Mouse (Mus musculus) heart, embryonic 13.5 days (tissue): ENCODE measurements around the gene Opn4. TPM values are rescaled to one million over a fixed set of nuclear protein-coding genes. Genes with fewer than 3 reads are reported as not detected.
A peak's percentile ranks its signal among the peaks of the same experiment; 100 is the strongest.

Experiments
- ATAC-seq: fragments of 200-750 bp; cut with Nextera tagmentation; 2 replicates; pipeline ENCODE4 v1.8.0; 2017; ENCODE audit warnings: moderate TSS enrichment; ENCODE audit not compliant: insufficient number of reproducible peaks, low FRiP score, low TSS enrichment; ENCODE audit errors: extremely low read depth
- H3K27ac ChIP-seq: fragments of 300-500 bp; sonication (generic); replicated peaks from 2 replicates; pipeline ENCODE4 v1.5.1; 2015; ENCODE audit warnings: moderate library complexity, mild to moderate bottlenecking, inconsistent platforms
- H3K27me3 ChIP-seq: fragments of 300-500 bp; sonication (generic); replicated peaks from 2 replicates; pipeline ENCODE4 v1.6.1; 2015; ENCODE audit warnings: mild to moderate bottlenecking, inconsistent platforms
- H3K36me3 ChIP-seq: fragments of 300-500 bp; sonication (generic); 2 replicates; pipeline ENCODE4 v1.6.1; 2015; ENCODE audit warnings: mild to moderate bottlenecking, inconsistent platforms
- H3K4me1 ChIP-seq: fragments of 300-500 bp; sonication (generic); 2 replicates; pipeline ENCODE4 v1.6.1; 2015; ENCODE audit warnings: inconsistent platforms
- H3K4me2 ChIP-seq: fragments of 300-500 bp; sonication (generic); 2 replicates; pipeline ENCODE4 v1.6.1; 2015; ENCODE audit warnings: inconsistent platforms, mild to moderate bottlenecking, moderate library complexity
- H3K4me3 ChIP-seq: fragments of 300-500 bp; sonication (generic); 2 replicates; pipeline ENCODE4 v1.5.1; 2015; ENCODE audit warnings: moderate library complexity, mild to moderate bottlenecking, inconsistent platforms
- H3K9ac ChIP-seq: fragments of 300-500 bp; sonication (generic); 2 replicates; pipeline ENCODE4 v1.6.1; 2015; ENCODE audit warnings: inconsistent platforms, mild to moderate bottlenecking, moderate library complexity
- H3K9me3 ChIP-seq: fragments of 300-500 bp; sonication (generic); 2 replicates; pipeline ENCODE4 v1.6.1; 2016; ENCODE audit warnings: inconsistent platforms
- WGBS: fragments of 180-500 bp; shearing (Covaris S2); methylation state at CpG from one replicate; pipeline ENCODE4 v1.1.7; 2015; ENCODE audit warnings: mixed read lengths; 5-methylcytosine and 5-hydroxymethylcytosine counted together
- polyA plus RNA-seq: library from polyadenylated mRNA; unstranded; fragments of >200 nt; fragmentation: Nextera tagmentation; extraction: Ambion mirVana; gene quantifications from 2 replicates; pipeline ENCODE4 v1.2.1, GENCODE M21; 2015

Gene Opn4
- polyA plus RNA-seq, 1 experiment from 2014 or later, result 5.8 TPM

DNA sequence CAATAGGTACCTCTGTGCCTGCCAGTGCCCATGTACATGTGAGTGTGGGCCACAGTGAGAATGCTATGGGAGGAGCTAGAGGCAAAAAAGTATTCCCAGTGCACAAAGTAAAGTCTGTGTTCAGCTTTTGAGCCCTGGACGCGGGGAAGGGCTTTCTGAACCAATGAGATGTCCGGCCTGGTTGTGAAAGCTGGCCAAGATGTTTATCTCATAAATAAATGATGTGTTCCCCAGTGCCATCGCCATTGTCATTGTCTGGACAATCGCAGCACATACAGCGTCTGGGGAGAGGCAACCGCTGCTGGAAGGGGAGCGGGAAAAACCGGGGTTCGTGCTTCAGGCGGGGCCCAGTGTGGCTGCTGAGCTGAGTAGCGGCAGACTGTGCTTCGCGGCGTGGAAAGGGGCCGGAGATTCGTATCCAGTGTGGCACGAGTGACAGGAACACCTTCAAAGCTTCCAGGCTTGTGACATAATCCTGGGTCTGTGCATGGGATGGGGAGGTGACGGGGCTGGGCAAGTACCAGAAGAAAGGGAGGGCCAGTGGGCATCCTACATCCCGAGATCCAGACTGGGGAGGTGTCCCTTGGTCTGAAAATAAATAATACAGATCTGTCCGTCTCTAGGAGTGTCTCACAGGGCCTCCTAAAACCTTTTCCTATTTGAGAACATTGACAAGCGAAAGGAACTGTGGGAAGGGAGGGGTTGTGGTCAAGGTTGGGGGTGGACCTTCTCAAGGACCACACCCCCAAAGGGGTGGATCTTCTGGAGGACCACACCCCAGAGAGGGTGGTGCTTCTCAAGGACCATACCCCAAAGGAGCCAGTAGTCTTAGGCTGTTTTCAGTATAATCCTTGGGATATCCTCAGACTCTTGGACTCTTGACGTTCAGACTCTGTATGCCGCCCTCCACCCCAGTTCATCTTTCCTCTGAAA lies 8.9 kb downstream of the Opn4 start:
- peak overlapping the region; percentile 96 for H3K27ac ChIP-seq
- peak overlapping the region; percentile 12; the same call in 1 of the 2 replicates for H3K4me3 ChIP-seq
- peak overlapping the region; percentile 57 for H3K4me2 ChIP-seq
- peaks cover 73% of the 10 kb centered on the region for H3K4me1 ChIP-seq
- H3K9ac ChIP-seq, result peak overlapping the region; percentile 68
- H3K9me3 ChIP-seq, result no peaks in the 10 kb centered on the region
- no peak for ATAC-seq
- 53% methylated on average over 24 of the region's 24 CpGs for WGBS
- H3K36me3 ChIP-seq, result peaks cover 4% of the 10 kb centered on the region; the same call in 1 of the 2 replicates
- H3K27me3 ChIP-seq, result no peaks in the 10 kb centered on the region

- 83% methylated on average over 5 of the region's 5 CpGs for WGBS
- H3K27me3 ChIP-seq, result no peaks in the 10 kb centered on the region
- no peak overlapping the region for H3K4me3 ChIP-seq
- H3K4me1 ChIP-seq, result peaks cover 73% of the 10 kb centered on the region
- H3K4me2 ChIP-seq, result no peak overlapping the region
- H3K27ac ChIP-seq, result peak overlapping the region; percentile 96
- no peaks in the 10 kb centered on the region for H3K9me3 ChIP-seq
- 0 out of 2 replicates have a peak overlapping the region, but pooled peaks have one; percentile 38 for H3K9ac ChIP-seq
- H3K36me3 ChIP-seq, result peaks cover 8% of the 10 kb centered on the region; the same call in 1 of the 2 replicates
- ATAC-seq, result no peak
Observed at GRCm38 (mm10) chr14:34590017-34590570, 9.8 kb downstream of the Opn4 start.

GRCm38 (mm10) chr14:34589185-34589713 lies 10.7 kb downstream of the Opn4 start:
- no peak for ATAC-seq
- H3K27ac ChIP-seq, result peak overlapping the region; percentile 96
- peak overlapping the region; percentile 81 for H3K4me2 ChIP-seq
- peaks cover 11% of the 10 kb centered on the region for H3K36me3 ChIP-seq
- no peaks in the 10 kb centered on the region for H3K9me3 ChIP-seq
- no peak overlapping the region; the same call in 1 of the 2 replicates for H3K4me3 ChIP-seq
- 82% methylated on average over 8 of the region's 8 CpGs for WGBS
- no peaks in the 10 kb centered on the region for H3K27me3 ChIP-seq
- peaks cover 74% of the 10 kb centered on the region for H3K4me1 ChIP-seq
- 0 out of 2 replicates have a peak overlapping the region, but pooled peaks have one; percentile 64 for H3K9ac ChIP-seq

DNA sequence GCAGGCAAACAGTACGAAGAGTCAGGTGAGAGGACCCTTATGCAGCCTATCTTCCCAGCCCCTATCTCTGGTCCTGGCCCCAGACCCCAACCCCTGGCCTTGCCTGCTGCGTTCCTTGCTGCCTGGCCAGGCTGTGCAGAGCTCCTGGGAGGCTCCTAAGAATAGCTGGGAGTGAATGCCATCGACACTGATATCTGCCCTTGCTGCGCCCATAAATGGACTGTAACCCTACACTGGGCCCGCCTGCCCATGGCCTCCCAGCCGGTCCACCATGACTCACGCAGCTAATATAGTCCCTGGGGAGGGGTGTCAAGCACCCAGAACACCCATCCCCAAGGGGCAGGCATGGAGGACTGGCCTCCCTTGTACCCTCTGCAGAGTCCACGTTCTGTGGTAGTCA lies 11.4 kb downstream of the Opn4 start, which contains the start of gene Ldb3:
Ldb3 (minus strand) TSS at position 185 of the 400 bp plus-strand sequence.
- peak; percentile 70; the same call in 1 of the 2 replicates for ATAC-seq
- Histone ChIP-seq H3K27ac (peak within 1 kb of the TSS; percentile 96), H3K36me3 (peaks cover 19% of the 10 kb centered on the region), H3K9ac (peak within 1 kb of the TSS; percentile 94), H3K4me3 (peak within 1 kb of the TSS; percentile 62), H3K4me1 (peaks cover 76% of the 10 kb centered on the region), H3K4me2 (peak within 1 kb of the TSS; percentile 81), H3K9me3 (no peaks in the 10 kb centered on the region), H3K27me3 (no peaks in the 10 kb centered on the region)
- WGBS, result 20% methylated on average over 8 of the region's 8 CpGs

- Histone ChIP-seq H3K4me2 (peak overlapping the region; percentile 81), H3K9me3 (no peaks in the 10 kb centered on the region), H3K4me3 (peak overlapping the region; percentile 62), H3K27ac (peak overlapping the region; percentile 96), H3K27me3 (no peaks in the 10 kb centered on the region), H3K9ac (peak overlapping the region; percentile 94), H3K36me3 (peaks cover 19% of the 10 kb centered on the region), H3K4me1 (peaks cover 76% of the 10 kb centered on the region)
- 31% methylated on average over 5 of the region's 5 CpGs for WGBS
- ATAC-seq, result no peak
Observed at GRCm38 (mm10) chr14:34588005-34588404, 11.9 kb downstream of the Opn4 start.

DNA sequence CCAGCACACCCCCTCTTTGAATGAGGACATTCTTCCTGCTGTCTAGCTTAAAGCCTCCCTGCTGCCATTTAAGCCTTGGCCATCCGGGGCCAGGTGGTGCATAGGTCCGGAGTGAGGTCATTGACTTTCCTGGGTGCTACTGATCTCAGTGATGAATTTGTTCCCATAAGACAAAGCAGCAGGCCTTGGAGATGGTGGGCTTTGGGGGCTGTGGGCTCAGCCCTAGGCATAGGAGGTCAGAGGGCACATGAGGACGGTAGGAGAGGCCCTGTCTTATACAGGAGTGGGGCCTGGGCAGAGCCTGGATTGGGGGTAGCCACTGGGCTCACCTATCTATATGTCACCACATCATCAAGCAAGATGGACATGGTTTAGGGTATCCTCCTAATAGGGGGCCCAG lies 13.1 kb downstream of the Opn4 start:
- peaks cover 76% of the 10 kb centered on the region for H3K4me1 ChIP-seq
- peak overlapping the region; percentile 81 for H3K4me2 ChIP-seq
- peak overlapping the region; percentile 94 for H3K9ac ChIP-seq
- peak overlapping the region; percentile 96 for H3K27ac ChIP-seq
- 31% methylated on average over 3 of the region's 3 CpGs for WGBS
- H3K36me3 ChIP-seq, result peaks cover 25% of the 10 kb centered on the region
- no peaks in the 10 kb centered on the region for H3K9me3 ChIP-seq
- ATAC-seq, result no peak
- no peaks in the 10 kb centered on the region for H3K27me3 ChIP-seq
- peak overlapping the region; percentile 62 for H3K4me3 ChIP-seq

GRCm38 (mm10) chr14:34585358-34586105 lies 14.4 kb downstream of the Opn4 start:
- Histone ChIP-seq H3K36me3 (peaks cover 38% of the 10 kb centered on the region), H3K4me2 (peak overlapping the region; percentile 81), H3K27ac (peak overlapping the region; percentile 96), H3K9ac (peak overlapping the region; percentile 94), H3K4me3 (peak overlapping the region; percentile 62), H3K27me3 (no peaks in the 10 kb centered on the region), H3K9me3 (no peaks in the 10 kb centered on the region), H3K4me1 (peaks cover 76% of the 10 kb centered on the region)
- 31% methylated on average over 9 of the region's 9 CpGs for WGBS
- ATAC-seq, result no peak

- H3K36me3 ChIP-seq, result peaks cover 60% of the 10 kb centered on the region
- 36% methylated on average over 3 of the region's 3 CpGs for WGBS
- no peaks in the 10 kb centered on the region for H3K27me3 ChIP-seq
- peaks cover 67% of the 10 kb centered on the region for H3K4me1 ChIP-seq
- peak; percentile 51 for ATAC-seq
- H3K27ac ChIP-seq, result peak overlapping the region; percentile 96
- peak overlapping the region; percentile 81 for H3K4me2 ChIP-seq
- H3K9me3 ChIP-seq, result no peaks in the 10 kb centered on the region
- peak overlapping the region; percentile 5; the same call in 1 of the 2 replicates for H3K4me3 ChIP-seq
- peak overlapping the region; percentile 94 for H3K9ac ChIP-seq
Observed at GRCm38 (mm10) chr14:34582740-34583427, 17.1 kb downstream of the Opn4 start.

DNA sequence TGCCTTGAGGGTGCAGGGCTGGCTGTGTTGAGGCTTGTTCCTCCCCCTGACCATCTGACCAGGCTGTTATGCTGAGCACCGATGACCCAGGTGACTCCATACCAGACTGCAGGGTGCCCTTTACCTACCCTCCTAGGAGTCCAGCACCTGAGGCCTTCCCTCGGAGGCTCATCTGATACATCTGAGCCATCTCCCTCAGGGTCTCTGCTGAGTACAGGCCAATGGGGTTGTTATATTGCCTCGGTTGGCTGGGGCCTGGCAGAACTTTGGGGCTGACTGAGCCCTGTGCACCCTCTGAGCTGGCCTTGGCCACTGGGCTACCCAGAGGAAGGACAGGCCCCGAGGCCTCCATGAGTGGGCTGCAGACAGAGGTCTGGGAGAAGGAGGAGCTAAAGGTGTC lies 23.1 kb downstream of the Opn4 start:
- 75% methylated on average over 4 of the region's 4 CpGs for whole genome bisulfite sequencing
- H3K4me1 ChIP-seq, result peaks cover 76% of the 10 kb centered on the region
- peak overlapping the region; percentile 95 for H3K27ac ChIP-seq
- peak overlapping the region; percentile 55; the same call in 1 of the 2 replicates for H3K9ac ChIP-seq
- no peak overlapping the region for H3K4me2 ChIP-seq
- no peak overlapping the region for H3K4me3 ChIP-seq
- H3K9me3 ChIP-seq, result no peaks in the 10 kb centered on the region
- H3K27me3 ChIP-seq, result no peaks in the 10 kb centered on the region
- ATAC-seq, result no peak
- H3K36me3 ChIP-seq, result peaks cover 77% of the 10 kb centered on the region

DNA sequence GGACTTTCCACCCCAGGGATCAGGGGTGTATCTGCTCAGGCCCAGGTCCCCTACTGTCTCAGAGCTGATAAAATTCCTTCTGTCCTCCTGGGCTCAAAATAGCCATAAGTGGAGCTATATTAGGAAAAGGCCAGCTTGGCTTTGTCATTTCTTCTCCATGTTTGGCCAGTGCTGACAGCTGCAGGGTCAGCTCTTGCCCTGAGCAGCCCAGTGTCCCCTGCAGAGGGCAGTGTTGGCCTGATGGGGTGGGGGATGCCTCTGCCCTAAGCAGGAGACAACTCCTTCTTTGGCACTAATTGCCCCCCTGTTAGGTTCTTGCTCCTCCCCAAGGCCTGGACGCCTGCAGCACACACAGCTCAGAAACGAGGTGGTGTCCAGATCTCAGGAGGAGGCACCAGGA lies 25.9 kb downstream of the Opn4 start:
- peaks cover 82% of the 10 kb centered on the region for H3K4me1 ChIP-seq
- no peak overlapping the region for H3K4me3 ChIP-seq
- H3K4me2 ChIP-seq, result peak overlapping the region; percentile 18; the same call in 1 of the 2 replicates
- H3K9ac ChIP-seq, result peak overlapping the region; percentile 80
- peaks cover 61% of the 10 kb centered on the region for H3K36me3 ChIP-seq
- no peaks in the 10 kb centered on the region for H3K27me3 ChIP-seq
- 25% methylated on average over 2 of the region's 2 CpGs for WGBS
- peak; percentile 44; the same call in 1 of the 2 replicates for ATAC-seq
- H3K27ac ChIP-seq, result peak overlapping the region; percentile 95
- H3K9me3 ChIP-seq, result no peaks in the 10 kb centered on the region
